Mouse (Mus musculus): ENCODE measurements around the gene Nrxn3.

Nrxn3 gene

GRCm38 (mm10) chr12:89699469-89699868 is 976.8 kb downstream of the Nrxn3 start:
- DNase-seq (ENCODE audit: low read depth, low spot score) = peak; percentile 32

GRCm38 (mm10) chr12:89700937-89701458 is 978.3 kb downstream of the Nrxn3 start:
- no peak for DNase-seq (ENCODE audit: low read depth, low spot score)

- DNase-seq (ENCODE audit: low read depth, low spot score) = no peak
These were observed 980.3 kb downstream of the Nrxn3 start for GRCm38 (mm10) chr12:89702931-89703330.

- no peak for DNase-seq (ENCODE audit: low read depth, low spot score)
These were observed 985.2 kb downstream of the Nrxn3 start for GRCm38 (mm10) chr12:89707913-89708312.

GRCm38 (mm10) chr12:89710459-89710858 is 987.8 kb downstream of the Nrxn3 start:
- DNase-seq (ENCODE audit: low read depth, low spot score) = no peak

- DNase-seq (ENCODE audit: low read depth, low spot score) = no peak
These were observed 989.1 kb downstream of the Nrxn3 start for GRCm38 (mm10) chr12:89711791-89712190.

- DNase-seq (ENCODE audit: low read depth, low spot score) = no peak
These were observed 996.8 kb downstream of the Nrxn3 start for GRCm38 (mm10) chr12:89719194-89720080.

- DNase-seq (ENCODE audit: low read depth, low spot score) = no peak
These were observed 998.3 kb downstream of the Nrxn3 start for GRCm38 (mm10) chr12:89720945-89721344.

GRCm38 (mm10) chr12:89722462-89722861 is 999.8 kb downstream of the Nrxn3 start:
- DNase-seq (ENCODE audit: low read depth, low spot score) = peak; percentile 59

GRCm38 (mm10) chr12:89724048-89724447 is 1001.4 kb downstream of the Nrxn3 start:
- peak; percentile 34 for DNase-seq (ENCODE audit: low read depth, low spot score)

- no peak for DNase-seq (ENCODE audit: low read depth, low spot score)
These were observed 1019.6 kb downstream of the Nrxn3 start for GRCm38 (mm10) chr12:89742326-89742725.

GRCm38 (mm10) chr12:89742796-89743195 is 1020.1 kb downstream of the Nrxn3 start:
- no peak for DNase-seq (ENCODE audit: low read depth, low spot score)

- no peak for DNase-seq (ENCODE audit: low read depth, low spot score)
These were observed 1041.8 kb downstream of the Nrxn3 start for GRCm38 (mm10) chr12:89764191-89765082.

- no peak for DNase-seq (ENCODE audit: low read depth, low spot score)
These were observed 1042.5 kb downstream of the Nrxn3 start for GRCm38 (mm10) chr12:89765179-89765578.

GRCm38 (mm10) chr12:89788794-89789193 is 1066.1 kb downstream of the Nrxn3 start:
- no peak for DNase-seq (ENCODE audit: low read depth, low spot score)

GRCm38 (mm10) chr12:89789981-89790380 is 1067.3 kb downstream of the Nrxn3 start:
- DNase-seq (ENCODE audit: low read depth, low spot score) = no peak

- DNase-seq (ENCODE audit: low read depth, low spot score) = no peak
These were observed 1069.2 kb downstream of the Nrxn3 start for GRCm38 (mm10) chr12:89791829-89792228.

- DNase-seq (ENCODE audit: low read depth, low spot score) = no peak
These were observed 1072.1 kb downstream of the Nrxn3 start for GRCm38 (mm10) chr12:89794741-89795140.

- no peak for DNase-seq (ENCODE audit: low read depth, low spot score)
These were observed 1085.5 kb downstream of the Nrxn3 start for GRCm38 (mm10) chr12:89808217-89808616.

- DNase-seq (ENCODE audit: low read depth, low spot score) = no peak
These were observed 1087.5 kb downstream of the Nrxn3 start for GRCm38 (mm10) chr12:89810146-89810545.

GRCm38 (mm10) chr12:89811815-89812549 is 1089.3 kb downstream of the Nrxn3 start:
- no peak for DNase-seq (ENCODE audit: low read depth, low spot score)

Data from brain, embryonic 18.5 days (tissue).